Mouse (Mus musculus): ENCODE data around the gene Son.
"Not testable (repeated sequence)": the region's sequence is repeated elsewhere in the genome, so short reads cannot be mapped to it uniquely, and the experiment has no call there.

The Son gene

DNA sequence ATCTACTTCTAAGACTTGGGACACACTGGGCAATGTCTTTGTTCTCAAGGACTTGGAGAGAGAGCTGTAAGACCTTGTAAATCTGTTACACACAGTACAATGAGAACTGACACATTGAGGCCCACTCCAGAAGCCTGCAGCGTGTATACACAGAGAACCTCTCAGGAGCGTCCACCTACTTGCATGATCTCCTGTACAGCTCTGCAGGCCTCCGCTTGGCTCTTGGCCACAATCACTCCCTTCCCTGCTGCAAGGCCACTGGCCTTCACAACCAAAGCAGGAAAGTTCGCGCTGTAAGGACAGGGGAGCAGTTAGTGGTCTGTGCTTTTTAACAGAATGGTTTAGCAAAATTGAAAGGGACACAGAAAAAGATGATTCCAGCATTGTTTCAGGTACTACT, 8.1 kb upstream of the Son start:
- DNase-seq (ENCODE audit: low read depth, low spot score), result no peak

DNA sequence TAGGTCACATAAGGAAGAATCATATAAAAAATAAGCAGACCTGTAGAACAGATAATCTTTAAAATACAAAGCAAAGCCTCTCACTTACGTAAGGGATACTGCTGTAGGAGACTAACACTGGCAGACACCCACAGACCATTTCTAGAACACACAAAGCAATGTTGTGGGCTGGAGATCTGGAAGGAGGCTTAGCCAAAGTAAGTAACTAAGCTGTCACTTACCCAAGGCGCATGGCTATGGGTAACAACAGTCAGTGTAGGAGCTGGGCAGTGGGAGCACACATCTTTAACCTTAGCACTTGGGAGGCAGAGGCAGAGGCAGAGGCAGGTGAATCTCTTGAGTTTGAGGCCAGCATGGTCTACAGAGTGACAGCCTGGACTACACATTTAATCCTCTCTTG, 7.7 kb upstream of the Son start:
- DNase-seq (ENCODE audit: low read depth, low spot score), result peak; percentile 71

DNA sequence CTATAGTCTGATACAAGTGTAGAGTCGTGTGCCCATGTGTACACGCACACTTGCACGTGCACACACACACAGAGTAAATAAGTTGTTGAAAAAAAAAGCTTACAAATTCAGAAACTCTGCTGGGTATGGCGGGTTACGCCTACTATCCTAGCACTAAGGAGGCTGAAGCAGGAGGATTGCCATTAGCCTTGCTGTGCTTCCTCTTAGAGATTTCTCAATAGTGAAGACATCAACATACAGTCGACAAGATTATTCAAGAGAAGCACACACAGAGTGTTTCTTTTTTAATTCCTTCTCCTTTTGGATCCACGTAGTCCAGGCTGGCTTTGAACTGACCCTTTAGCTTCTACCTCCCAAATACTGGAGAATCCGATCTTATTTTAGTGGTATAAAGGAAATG, 7.1 kb upstream of the Son start:
- no peak for DNase-seq (ENCODE audit: low read depth, low spot score)

DNA sequence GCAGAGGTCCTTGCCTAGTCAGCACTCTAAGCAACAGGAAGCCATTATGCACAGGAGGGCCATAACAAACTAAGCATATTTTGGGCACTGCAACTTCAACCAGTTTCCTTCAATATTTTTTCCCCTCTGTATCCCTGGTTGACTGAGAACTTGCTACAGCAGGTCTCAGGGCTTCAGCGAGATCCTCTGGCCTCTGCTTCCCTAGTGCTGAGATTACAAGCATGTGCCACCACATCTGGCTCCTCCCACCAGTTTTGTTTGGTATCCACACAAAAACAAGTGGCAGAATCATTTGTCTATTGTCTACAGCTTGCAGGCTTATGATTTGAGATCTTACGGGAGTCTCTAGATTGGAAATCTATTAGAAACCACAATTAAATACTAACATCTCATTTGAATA, 2.4 kb upstream of the Son start:
- no peak for DNase-seq (ENCODE audit: low read depth, low spot score)

DNA sequence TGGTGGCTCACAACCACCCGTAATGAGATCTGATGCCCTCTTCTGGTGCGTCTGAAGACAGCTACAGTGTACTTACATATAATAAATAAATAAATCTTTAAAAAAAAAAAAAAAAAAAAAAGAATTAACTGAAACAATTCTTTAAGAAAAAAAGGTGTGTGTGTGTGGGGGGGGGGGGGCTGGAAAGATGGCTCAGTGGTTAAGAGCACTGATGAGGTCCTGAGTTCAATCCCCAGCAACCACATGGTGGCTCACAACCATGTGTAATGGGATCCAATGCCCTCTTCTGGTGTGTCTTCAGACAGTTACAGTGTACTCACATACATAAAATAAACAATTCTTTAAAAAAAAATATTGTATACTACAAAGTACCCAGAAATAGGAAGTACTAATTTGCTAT, 1.9 kb upstream of the Son start:
- not testable (repeated sequence) for DNase-seq (ENCODE audit: low read depth, low spot score)

DNA sequence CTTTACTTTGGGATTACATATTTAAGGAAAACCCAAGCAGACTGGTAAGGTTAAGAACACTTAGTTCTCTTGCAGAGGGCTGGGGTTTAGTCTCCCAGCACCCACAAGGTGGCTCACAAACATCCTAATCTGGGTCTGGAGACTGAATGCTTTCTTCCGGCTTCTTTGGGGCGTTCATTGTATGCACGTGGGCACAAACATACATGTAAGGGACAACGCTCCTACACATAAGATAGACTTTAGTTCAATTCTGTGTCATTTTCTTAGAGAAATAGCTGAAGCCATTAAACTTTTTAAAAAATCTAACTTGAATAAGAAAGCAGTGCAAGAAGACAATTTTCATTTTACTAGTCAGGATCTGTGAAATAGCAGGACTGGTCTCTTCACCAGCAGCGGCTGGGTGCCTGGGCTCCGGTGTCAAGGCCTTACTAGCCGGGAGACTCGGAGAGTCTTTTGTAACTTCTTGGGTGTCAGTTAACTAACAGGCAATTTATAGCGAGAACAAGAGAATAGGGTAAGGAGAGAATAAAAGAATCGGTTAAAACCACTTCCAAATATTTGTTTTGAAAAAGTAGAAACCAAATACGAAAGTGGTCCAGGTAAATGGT, 1.2 kb upstream of the Son start:
- DNase-seq (ENCODE audit: low read depth, low spot score), result no peak

DNA sequence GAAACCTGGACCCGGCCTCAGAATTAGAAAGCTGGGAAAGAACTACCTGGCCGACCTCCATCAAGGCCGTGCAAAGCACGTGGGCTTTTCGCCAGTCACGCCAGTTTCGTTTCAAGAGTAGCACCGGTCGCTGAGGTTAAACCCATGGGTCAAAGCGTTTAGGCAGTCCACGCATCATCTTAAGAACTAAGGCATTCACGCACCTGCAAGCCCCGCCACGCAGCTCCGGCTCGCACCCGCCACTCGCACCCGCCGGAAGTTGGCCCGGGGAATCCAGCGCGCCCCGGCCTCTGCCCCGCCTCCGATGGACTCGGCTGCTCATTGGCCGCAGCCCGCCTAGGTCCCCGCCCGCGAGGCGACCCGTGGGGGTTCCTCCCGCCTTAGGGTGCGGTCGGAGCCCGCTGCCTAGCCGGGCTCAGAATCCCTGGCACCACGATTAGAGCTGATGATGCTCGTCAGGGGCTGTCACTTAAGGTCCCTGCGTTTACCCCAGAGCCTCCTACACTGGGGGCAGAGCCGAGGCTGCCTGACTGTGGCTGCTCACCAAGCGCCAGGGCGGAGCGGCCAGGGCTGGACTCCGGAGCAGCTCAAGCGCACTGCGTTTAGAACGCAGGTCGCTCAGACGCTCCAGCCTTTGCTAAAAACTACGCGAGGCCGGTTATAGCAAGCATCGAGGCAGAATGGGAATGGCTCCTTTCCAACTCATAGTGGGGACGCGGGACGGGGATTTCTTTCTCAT, 456 bp upstream of the Son start, which contains the start of gene Gart:
Gart (minus strand) TSS at position 272 of the 739 bp plus-strand sequence.
- peak; percentile 79 for DNase-seq (ENCODE audit: low read depth, low spot score)

DNA sequence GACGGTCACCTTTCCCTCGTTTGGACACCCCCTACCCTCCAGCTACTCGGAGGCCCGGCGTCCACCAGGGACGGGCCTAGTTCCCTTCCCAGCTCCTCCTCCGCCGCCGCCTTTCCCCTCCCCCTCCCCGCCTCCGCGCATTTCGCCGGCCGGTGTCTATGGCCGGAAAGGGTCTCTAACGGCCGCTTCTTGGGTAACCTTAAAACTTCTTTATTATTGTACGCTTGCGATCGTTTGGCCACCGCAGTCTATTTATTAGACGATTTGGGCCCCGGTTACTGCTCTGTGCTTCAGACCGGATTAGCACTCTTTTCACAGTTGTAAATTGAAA, 879 bp downstream of the Son start:
- DNase-seq (ENCODE audit: low read depth, low spot score), result no peak

DNA sequence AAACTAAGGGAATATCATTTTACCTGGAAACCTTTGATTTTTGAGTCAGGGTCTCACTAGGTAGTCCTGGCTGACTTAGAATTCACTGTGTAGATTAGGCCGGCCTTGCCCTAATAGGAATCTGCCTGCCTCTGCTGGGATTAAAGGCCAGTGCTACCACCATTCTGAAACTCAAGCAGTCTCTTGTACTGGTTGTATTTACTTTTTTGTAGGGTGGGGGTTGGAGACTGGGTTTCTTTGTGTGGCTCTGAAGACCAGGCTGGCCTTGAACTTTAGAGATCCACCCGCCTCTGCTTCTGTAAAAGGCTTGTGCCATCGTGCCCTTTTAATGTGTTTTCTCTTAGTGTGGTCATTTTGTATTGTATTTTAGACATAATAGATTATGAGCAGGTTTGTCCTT, 1.9 kb downstream of the Son start:
- DNase-seq (ENCODE audit: low read depth, low spot score), result no peak

DNA sequence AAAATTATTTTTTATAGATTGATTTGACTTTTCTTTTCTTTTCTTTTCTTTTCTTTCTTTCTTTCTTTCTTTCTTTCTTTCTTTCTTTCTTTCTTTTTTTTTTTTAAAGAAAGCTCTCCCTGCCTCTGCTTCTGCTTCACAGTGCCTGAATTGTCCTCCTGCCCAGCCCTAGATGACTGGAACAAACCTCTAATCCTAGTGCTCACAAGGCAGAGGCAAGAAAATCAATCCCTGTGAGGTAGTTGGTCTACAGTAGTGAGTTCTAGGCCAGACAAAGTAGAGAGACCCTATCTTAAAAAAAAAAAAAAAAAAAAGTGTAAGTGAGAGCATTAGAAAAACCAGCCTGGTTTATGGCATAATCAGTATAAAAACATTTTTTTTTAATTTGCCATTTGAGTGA, 2.5 kb downstream of the Son start:
- no peak for DNase-seq (ENCODE audit: low read depth, low spot score)

DNA sequence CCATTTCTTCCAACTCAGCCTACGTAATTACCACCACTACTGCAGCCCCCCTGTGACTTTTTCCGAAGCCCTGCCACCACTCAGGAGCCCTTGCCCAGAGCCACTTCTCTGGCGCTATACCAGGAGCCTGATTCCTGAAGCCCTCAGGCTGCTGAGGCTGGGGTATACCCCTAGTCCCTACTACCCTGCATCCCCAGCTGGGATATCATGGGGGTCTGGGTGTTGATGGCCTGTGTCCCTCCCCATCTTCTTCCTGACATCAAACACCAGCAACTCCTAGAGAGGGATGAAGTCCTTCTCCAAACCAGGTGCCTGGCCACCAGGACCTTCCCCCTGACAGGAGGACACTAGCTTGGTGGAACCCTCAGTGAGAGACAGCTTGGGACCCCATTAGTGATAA, 4.9 kb downstream of the Son start:
- no peak for DNase-seq (ENCODE audit: low read depth, low spot score)

DNA sequence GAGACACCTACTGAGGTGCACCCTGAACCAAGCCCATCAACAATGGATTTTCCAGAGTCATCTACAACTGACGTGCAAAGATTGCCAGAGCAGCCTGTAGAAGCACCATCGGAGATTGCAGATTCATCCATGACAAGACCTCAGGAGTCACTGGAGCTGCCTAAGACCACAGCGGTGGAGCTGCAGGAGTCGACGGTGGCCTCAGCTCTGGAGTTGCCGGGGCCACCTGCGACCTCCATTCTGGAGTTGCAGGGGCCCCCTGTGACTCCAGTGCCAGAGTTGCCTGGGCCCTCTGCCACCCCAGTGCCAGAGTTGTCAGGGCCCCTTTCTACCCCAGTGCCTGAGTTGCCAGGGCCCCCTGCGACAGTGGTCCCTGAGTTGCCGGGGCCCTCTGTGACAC, 8.0 kb downstream of the Son start:
- no peak for DNase-seq (ENCODE audit: low read depth, low spot score)

DNA sequence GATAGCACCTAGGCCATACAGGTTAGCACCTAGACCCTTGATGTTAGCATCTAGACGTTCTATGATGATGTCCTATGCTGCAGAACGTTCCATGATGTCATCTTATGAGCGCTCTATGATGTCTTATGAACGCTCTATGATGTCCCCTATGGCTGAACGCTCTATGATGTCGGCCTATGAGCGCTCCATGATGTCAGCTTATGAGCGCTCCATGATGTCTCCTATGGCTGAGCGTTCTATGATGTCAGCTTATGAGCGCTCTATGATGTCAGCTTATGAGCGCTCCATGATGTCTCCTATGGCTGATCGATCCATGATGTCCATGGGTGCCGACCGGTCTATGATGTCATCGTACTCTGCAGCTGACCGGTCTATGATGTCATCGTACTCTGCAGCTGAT, 10.0 kb downstream of the Son start:
- DNase-seq (ENCODE audit: low read depth, low spot score), result no peak

DNA sequence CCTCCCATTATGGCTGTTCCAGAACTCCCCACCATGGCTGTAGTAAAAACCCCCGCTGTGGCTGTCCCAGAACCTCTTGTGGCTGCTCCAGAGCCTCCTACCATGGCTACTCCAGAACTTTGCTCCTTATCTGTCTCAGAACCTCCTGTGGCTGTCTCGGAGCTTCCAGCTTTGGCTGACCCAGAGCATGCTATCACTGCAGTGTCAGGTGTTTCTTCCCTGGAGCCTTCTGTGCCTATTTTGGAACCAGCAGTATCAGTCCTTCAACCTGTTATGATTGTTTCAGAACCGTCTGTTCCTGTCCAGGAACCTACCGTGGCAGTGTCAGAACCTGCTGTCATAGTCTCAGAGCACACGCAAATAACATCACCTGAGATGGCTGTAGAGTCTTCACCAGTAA, 11.2 kb downstream of the Son start:
- DNase-seq (ENCODE audit: low read depth, low spot score), result no peak

DNA sequence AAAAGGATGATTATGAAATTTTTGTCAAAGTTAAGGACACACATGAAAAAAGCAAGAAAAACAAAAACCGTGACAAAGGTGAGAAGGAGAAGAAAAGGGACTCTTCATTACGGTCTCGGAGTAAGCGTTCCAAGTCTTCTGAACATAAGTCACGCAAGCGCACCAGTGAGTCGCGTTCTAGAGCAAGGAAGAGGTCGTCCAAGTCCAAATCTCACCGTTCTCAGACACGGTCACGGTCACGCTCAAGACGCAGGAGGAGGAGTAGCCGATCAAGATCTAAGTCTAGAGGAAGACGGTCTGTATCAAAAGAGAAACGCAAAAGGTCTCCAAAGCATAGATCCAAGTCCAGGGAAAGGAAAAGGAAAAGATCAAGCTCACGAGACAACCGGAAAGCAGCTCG, 12.5 kb downstream of the Son start:
- DNase-seq (ENCODE audit: low read depth, low spot score), result no peak

DNA sequence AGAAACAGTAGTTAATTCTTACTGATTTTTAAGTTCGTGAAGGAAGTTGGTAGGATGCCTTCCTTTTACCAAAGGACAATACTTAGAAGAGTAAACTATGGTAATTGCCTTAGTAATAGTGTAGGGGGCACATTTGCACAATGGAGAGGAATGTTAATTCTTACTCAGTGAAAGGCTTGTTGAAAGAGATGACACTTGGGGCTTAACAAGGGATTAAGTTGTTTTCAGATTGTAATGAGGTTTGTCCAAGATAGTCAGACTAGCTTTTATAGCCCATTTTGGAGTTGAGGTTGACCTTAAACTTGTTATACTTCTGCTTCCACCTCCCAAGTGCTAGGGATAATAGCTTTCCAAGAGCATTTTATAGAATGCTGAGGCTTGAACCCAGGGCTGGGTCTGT, 14.1 kb downstream of the Son start:
- no peak for DNase-seq (ENCODE audit: low read depth, low spot score)

DNA sequence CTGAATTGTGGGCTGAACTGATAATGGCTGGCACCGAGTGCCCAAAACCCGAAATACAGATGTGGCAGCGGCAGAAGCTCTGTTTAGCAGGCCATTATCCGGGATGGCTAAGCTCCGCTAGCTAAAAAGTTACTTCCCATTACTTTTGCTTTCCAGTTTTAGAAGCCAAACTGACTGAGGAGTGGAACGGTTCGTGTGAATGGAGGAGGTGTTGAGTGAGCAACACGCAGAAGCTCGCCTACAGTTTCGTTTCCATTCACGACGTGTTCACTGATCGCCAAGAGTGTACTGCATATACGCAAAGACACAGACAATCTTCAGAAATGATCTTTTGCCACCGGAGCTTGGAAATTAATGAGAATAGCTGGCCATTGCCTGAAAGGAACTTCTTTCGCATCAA, 15.0 kb downstream of the Son start:
- peak; percentile 36 for DNase-seq (ENCODE audit: low read depth, low spot score)

DNA sequence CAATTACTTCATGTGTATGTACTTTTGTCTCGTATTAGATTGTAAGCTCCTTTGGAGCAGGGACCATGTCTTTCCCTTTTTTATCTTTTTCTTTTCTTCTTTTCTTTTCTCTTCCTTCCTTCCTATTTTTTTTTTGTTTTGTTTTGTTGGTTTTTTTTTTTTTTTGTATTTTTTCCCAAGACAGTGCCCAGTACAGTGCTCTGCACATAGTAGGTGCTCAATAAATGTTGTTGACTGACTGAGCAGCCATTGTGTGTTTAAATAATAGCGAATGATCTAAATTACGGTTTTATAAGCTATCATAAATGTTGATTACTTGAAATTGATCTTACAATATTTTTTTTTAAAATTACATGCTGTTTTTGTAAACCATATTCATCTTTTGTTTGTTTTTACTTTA, 16.5 kb downstream of the Son start:
- no peak for DNase-seq (ENCODE audit: low read depth, low spot score)

DNA sequence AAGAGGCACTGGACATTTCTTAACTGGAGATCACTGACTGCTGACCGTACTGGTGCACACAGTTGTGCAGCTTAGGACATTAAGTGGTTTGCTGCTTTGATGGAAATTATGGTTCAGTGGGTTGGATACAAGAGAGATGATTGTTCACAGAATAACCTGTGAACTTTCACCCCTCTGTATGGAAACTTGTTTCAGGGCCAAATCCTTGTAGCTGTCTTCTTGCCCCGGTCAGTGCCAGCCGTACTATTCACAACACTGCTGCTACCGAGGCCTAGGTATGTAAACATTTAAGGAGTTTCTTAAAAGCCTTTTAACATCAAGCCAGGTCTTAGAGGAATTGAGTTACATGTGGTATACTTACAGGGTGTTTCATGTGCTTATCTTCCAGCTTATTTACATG, 27.2 kb downstream of the Son start:
- no peak for DNase-seq (ENCODE audit: low read depth, low spot score)

DNA sequence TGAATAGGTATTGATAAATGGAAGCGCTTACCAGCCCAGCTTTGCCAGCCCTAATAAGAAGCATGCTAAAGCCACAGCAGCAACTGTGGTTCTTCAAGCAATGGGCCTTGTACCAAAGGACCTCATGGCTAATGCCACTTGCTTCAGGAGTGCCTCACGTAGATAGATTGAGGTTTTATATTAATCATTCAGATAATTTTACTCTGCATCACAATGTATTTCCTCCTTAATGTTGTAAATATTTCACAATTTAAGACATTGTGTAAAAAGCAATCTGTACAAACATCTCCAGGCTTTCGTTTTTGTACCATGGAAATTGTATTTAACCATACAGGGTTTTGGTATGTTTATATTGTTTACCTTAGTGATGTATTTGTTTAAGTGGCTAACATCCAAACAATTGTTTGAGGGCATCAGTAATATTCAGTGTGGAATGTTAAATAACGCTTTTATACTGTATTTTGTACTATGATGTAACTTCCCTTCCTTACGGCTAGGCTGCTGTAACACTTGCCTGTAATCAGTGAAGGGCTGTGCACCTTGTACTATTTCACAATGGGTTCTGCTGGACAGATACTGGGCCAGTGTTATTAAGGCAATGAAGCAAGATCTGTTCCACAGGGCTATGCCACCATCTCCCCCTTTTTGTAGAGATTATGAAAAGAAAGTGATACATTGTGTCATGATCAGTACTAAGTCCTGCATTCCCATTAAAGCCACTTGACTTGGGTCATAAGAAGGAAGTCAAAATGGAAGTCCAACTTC, 31.0 kb downstream of the Son start:
- DNase-seq (ENCODE audit: low read depth, low spot score), result no peak

DNA sequence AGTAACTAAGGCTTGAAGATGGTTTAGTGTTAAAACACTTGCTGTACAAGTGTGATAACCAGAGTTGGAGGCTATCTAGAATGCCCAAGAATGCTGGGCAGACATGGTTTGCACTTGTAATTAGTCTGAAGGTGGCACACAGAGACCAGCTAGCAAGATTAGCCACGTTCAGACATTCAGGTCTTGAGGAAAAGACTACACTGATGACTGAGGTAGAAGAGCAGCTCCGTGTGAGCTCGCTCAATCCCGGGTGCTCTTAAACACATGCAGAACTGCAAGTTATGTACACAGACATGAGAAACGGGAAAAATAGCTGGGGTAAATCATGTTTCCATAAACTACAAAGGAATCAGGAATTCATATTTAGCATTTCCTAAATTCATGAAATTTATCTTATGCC, 33.4 kb downstream of the Son start:
- no peak for DNase-seq (ENCODE audit: low read depth, low spot score)

DNA sequence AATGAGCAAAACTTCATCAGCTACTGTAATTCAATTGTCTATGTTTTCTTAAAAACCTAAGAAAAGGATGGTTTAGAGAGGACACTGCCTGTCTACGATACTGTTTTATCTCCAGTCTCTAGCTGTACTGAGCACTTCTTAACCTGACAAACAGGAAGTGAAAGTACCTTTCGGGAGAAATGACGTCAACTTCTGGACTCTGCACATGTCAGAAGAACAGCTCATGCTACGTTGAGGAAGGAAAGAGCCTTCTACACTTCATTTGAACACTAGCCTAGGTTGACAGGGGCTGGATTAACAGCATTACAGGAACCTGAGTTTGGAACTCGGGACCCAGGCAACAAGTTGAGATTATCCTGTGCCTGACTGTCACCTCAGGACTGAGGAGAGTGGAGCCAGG, 38.2 kb downstream of the Son start:
- DNase-seq (ENCODE audit: low read depth, low spot score), result no peak

DNA sequence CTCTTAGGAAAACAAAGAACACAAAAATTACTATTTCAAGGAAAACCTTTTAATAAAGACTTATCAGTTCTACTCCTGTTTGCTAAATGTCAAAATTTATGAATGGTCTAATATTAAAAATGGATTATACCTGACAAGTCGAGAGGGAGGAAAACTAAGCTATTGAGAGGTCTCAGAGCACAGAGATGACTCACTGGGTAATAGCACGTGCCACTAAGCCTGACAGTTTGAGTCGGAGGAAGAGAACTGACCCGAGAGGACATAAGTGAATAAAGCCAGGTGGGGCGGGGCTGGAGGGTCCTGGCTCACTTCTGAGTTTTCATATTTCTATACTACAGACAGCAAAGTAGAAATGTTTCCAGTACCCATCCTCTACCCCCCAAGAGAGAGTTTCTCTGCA, 39.1 kb downstream of the Son start:
- DNase-seq (ENCODE audit: low read depth, low spot score), result no peak
